Mouse (Mus musculus) ZHBTc4 (cell line): ENCODE measurements around the gene Klk9.
A peak's percentile ranks its signal among the peaks of the same experiment; 100 is the strongest.

Experiments used
- DNase-seq: peaks from one replicate; pipeline ENCODE4 v3.0.0-alpha.2; 2011; ENCODE audit warnings: low read depth, low spot score

Klk9 gene

GRCm38 (mm10) chr7:43796355-43796754 lies 4.7 kb downstream of the Klk9 start:
- no peak for DNase-seq

DNA sequence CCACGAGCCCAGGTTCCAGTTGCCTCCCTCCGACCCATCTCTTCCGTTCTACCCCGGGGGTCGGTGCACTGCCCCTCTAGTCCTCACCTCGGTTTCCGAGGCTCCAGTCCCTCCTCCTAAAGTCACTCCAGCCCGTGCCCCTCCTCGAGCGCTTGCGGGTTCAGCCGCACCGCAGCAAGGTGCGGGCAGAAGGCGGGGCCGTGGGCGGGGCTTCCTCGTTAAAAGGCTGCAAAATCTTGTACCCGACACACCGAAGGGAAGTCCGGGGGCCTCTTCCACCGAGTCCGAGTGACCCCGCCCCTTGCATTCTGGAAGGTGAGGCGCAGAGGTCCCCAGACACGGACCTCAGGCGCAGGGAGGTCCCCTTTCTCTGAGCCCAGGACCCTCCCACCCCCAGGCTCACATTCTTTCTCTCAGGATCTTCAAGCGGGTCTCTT lies 5.7 kb downstream of the Klk9 start, which contains the start of gene Klk8:
Klk8 (plus strand) TSS at position 245 of the 437 bp plus-strand sequence.
- DNase-seq = peak; percentile 51

GRCm38 (mm10) chr7:43797844-43798462 lies 6.3 kb downstream of the Klk9 start:
- no peak for DNase-seq

DNA sequence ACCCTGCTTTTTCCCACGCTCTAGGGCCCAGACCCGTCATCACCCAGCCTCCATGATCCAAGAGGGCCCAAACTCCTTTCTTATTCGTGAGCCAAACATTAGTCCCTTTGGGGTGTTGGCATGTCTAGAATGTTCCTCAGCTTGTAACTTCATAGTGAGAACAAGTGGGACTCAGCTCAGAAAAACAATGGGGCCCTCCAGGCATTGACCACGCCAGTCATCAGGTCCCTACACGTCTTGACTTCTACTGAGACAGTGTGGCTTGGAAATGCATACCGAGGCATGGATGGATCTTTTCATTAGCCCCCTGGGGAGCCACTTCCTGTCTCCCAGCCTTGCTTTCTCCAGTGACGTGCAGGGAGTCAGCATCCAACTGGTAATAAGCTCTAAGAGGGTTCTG lies 8.2 kb downstream of the Klk9 start:
- DNase-seq = peak; percentile 81

DNA sequence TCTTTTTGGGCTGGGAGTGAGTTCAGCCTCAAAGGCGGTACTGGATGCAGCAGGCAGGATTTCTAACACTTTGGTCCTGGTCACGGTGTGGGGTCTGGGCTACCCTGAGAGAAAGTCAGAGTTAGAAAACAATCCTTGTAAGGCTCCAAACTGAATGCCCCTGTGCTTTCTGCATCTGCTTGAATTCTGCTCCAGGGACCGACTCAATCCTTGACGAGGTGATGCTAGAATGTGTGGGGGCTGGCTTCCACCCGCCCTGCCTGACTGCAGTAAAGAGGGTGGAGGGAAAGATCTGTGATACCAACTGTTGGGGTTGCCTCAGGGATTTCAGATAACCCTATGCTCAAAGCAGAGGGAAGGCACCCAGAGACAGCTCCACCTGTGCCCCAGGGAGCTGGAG lies 19.3 kb downstream of the Klk9 start, which contains the start of gene Klk7:
Klk7 (plus strand) TSS at position 301 of the 400 bp plus-strand sequence.
- no peak for DNase-seq

DNA sequence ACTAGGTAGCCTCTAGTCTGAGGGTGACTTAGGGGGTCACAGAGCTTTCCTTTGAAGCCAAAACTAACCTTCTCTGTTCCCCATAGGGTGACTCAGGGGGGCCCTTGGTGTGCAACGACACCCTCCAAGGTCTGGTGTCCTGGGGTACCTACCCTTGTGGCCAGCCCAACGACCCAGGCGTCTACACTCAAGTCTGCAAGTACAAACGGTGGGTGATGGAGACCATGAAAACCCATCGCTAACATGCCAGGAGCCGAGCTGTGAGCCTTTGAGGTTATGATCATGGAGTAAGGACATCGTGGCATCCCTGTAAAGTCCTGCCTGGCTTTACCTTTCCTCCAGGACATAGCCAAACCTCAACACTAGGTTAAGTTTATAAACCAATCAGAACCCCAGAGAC lies 23.5 kb downstream of the Klk9 start:
- DNase-seq = no peak

DNA sequence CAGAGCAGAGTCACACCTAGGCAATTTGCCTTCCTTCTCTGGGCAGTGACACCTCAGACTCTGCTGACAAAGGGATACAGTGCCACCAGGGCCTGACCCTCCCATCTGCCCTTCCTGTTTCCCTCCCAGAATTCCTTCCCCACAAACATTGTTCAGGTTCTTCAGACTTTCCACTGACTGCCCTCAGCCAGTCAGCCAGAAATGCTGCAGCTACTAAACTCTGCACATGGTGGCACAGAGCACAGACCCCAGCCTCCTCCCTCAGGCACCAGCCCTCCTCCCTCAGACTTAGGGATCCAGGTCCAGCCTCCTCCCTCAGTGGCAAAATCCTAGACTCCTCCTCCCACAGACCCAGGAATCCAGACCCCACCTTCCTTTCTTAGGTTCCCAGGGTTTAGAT lies 25.1 kb downstream of the Klk9 start:
- DNase-seq = peak; percentile 86

DNA sequence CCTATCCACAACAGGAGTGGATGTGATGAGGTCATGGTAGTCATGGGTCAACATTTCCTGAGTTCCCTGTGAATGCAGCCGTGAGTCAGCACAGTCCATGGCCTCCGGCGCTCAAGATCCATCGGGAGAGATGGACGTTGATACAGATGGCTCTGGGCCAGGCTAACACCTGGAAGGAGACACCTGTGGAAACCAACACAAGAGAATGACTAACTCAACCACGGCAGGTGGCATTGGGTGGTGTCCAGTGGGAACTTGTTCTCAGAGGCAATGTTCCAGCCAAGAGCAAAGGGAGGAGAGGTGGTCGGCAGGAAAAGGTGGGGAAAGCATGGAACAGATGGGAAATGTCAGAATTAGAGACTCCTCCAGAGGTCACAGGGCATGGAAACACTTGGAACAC lies 29.9 kb downstream of the Klk9 start:
- DNase-seq = no peak

GRCm38 (mm10) chr7:43824199-43824598 lies 32.5 kb downstream of the Klk9 start, which contains the start of gene Klk6:
Gene Klk6 (plus strand): TSS chr7:43824499.
- no peak for DNase-seq

DNA sequence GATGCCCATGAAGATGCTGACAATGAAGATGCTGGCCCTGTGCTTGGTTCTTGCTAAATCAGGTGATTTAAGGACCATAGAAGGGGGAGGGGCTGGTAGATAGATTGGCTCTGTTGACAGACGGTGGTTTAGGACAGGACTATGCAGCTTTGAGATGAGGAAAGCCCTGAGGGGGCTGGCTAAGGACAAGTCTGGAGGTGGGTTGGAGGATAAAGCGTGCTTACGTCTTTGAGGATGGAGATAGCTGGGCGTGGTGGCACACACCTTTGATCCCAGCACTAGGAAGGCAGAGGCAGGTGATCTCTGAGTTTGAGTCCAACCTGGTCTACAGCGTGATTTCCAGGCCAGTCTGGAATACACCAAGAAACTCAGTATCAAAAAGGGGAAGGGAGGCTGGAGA lies 34.4 kb downstream of the Klk9 start:
- DNase-seq = no peak

DNA sequence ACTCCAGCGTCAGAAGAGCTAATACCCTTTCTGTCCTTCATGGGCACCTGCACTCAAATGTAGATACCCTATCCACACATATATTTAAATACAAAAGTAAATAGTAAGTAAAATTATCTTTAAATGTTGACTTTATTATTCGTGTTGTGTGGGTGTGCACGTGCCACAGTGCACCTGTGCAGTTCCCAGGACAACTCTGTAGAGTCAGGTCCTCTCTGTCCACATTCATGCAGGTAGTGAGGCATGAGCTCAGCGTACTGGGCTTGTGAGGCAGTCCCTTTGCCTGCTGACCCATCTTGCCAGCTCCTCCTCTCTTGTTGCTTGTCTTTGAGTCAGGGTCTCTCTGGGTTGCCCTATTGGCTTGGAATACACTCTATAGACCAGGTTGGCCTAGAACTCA lies 36.0 kb downstream of the Klk9 start:
- no peak for DNase-seq

- DNase-seq = no peak
These were observed 37.3 kb downstream of the Klk9 start for GRCm38 (mm10) chr7:43829006-43829405.

DNA sequence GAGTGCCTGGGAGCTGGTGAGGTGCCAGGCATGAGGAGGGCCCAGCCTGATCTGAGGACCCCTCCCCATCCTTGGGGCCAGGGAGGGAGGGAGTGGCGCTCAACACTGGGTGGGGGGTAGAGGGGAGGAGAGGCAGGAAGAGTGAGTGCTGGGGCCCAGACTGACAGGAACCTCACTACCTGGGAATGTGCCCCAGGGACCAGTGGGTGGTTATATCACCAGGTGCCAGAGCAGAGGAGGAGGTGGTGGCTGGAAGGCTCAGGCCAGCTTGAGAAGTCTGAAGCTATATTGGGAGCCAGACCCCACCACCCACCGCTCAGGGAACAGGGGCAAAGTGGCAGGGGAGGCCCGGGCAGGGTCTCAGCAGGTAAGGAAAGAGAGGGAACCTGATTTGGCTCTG lies 50.0 kb downstream of the Klk9 start, which contains the start of gene Klk5:
Klk5 (plus strand) TSS at position 271 of the 400 bp plus-strand sequence.
- no peak for DNase-seq

GRCm38 (mm10) chr7:43843801-43844200 lies 52.1 kb downstream of the Klk9 start:
- DNase-seq = peak; percentile 40
